Mouse (Mus musculus): ENCODE data around the gene Clasrp.
"Not testable (repeated sequence)": the region's sequence is repeated elsewhere in the genome, so short reads cannot be mapped to it uniquely, and the experiment has no call there.

Gene Clasrp

DNA sequence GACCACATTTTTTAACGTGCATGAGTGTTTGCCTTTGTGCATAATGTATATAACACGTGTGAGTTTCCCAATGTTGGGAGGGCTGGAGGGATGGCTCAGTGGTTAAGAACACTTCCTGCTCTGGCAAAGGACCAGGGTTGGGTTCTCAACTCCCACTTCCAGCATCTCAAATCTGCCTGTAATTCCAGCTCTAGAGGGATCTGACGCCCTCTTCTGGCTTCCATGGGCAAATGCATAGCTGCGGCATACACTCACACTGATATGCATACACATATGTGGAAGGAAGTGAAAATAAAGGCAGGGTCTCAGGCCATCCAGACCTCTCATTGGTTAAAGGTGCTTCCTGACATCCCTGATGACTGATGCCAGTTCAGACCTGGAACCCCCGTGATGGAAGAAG lies 3.0 kb upstream of the Clasrp start:
- no peak for DNase-seq

DNA sequence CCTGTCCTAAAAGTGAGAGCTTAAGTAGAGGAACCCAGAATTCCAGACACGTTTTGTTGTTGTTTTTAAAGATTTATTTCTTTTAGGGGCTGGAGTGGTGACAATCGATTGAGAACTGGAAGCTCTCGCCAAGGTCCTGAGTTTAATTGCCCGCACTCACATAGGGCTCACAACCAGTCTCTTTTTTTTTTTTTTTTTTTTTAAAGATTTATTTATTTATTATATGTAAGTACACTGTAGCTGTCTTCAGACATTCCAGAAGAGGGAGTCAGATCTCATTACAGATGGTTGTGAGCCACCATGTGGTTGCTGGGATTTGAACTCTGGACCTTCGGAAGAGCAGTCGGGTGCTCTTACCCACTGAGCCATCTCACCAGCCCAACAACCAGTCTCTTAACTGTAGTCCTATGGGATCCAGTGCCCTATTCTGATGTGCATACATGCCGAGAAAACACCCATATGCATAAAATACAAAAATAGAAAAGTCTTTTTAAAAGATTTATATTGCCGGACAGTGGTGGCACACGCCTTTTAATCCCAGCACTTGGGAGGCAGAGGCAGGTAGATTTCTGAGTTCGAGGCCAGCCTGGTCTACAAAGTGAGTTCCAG lies 424 bp upstream of the Clasrp start:
- DNase-seq, result not testable (repeated sequence)

DNA sequence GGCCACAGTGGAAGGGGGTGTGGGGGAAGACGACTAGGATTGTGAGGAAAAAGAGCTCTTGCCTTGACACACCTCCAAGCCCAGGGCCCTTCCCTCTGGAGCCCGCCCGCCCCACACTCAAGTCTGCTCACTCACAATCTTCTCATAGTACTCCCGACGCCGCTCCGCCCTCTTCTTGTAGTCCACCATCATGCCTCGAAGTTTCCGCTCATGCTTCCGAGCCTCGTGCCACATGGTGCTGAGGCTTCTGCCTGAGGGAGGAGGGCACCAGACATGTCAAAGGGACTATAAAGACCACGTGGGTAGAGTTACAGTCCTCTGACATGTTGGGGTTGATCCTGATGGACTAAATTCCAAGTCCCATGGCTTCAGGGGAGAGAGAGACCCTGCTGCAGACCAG lies 1.2 kb downstream of the Clasrp start:
- DNase-seq, result no peak

DNA sequence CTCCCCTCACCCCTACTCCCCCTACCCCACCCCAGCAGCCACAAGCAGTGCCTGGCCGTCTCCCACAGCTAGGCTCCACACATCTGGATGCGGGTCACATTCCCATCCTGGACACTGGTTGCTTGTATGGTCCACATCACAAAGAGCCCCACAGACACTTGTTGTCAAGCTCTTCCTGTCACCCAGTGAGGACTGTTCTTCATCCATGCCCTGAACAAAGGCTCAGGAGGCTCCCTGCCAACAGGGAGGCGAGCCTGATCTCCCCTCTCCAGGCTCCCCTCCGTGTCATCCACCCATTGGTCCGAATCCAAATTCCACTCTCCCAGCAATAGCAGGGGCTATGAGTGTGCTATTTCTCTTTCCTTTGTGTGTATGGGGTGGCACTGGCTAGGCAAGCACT lies 3.7 kb downstream of the Clasrp start:
- DNase-seq, result no peak

DNA sequence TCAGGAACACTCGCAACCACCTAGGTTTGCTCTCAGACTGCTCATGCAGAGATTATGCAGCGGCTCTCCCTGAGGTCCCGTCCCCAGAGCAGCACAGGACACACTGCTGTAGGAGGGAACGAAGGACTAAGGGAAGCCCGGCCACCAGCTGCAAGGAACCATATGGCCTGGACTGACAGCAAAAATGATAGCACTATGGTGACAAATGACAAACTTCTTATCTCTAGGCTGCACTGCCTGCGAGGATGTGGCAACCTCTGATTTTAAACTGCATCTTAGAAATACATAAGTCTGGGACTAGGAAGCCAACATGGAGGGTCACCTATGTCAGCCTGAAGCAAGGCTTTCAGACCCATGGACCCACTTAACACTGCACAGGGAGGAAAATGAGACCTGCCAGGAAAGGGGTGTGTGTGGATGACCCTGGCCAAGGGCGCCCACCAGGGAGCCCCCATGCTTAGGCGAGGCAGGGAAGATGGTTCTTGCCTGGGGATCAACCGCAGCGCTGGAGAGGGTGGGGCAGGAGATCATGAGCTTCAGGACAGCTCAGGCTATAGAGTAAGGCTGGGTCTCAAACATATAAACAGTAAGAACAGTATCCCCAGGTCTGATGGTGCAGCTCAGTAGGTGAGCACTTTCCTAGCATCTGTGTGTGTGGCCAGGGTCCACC lies 11.1 kb downstream of the Clasrp start:
- DNase-seq, result peak; percentile 38

DNA sequence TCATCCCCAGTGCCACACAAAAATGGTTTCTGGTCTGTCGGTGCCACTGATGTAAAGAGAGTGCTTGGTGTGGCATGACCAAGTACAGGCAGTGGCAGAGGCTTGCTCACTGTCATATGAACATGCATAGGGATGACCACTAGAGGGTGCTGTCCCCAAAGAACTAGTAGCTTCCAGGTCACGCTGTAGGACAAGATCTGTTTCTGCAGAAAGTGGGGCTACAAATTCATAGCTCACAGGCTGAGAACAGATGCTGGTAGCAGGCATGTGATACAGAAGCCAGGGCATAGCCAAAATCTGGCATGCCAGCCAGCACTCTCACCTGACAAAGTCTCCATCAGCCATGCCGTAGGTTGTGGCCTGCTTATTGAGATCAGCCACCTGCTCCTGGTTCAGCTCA lies 14.4 kb downstream of the Clasrp start:
- peak; percentile 76 for DNase-seq

DNA sequence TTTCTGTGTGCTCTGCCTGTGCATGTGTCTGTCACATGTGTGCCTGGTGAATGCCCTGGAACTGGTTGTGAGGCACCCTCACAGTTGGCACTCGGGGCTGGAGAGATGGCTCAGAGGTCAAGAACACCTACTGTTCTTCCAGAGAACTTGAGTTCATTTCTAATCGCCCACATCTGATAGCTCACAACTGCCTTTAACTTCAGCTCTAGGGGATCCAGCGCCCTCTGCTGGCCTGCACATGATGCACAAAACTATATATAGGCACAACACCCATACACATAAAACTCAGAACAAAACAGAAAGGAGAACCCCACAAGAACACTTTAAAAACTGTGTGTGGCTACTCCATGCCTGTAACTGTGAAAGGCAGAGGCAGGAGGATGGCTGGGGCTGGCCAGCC lies 15.1 kb downstream of the Clasrp start:
- DNase-seq, result peak; percentile 79

DNA sequence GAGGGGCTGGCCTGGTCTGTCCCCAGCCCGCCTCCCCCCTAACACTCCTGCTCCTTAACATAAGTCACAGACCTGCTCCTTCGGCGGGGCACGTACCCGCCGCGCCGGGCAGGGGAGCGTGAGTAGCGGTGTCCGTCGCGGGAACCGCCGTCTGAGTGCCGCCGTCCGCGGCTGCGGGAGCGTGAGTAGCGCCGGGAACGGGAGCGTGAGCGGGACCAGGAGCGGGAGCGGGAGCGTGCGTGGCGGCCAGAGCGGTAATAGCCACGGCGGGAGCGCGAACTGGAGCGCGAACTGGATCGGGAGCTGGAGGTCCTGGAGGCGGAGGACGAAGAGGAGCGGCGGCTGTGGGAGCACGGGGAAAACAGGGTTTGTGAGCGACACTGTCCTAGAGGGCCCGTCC lies 18.0 kb downstream of the Clasrp start:
- no peak for DNase-seq

DNA sequence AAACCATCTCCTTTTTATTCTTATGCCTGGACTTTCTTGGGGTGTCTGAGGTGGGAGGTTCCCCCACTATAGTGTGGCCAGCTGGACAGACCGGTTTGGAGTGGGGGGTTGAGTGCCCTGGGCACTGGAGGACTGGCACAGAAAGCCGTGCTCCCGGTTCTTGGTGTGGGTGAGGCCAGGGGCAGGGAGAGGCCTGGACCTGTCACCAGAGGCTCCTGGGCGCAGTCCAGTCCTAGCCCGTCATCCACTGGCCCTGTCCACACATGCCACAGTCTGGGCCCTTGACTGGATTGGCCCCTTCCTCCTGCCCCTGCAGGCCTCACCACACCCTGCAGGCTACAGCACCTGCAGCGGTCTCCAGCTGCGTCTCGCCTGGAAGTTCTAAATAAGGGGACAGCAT lies 23.7 kb downstream of the Clasrp start:
- no peak for DNase-seq

DNA sequence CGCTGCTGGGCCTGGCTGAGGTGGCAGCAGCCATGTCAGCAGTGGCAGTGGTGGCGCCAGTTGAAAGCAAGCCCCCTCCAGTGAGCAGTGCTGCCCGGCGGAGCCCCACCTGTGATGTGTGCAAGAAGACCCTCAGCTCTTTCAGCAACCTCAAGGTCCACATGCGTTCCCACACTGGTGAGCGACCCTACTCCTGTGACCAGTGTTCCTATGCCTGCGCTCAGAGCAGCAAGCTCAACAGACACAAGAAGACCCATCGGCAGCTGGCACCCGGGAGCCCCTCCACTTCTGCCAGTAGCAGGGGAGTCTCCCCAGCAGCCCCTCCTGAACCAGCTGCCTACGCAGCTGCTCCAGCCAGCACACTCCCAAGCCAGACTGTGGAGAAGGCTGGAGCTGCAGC lies 24.5 kb downstream of the Clasrp start:
- DNase-seq, result no peak

DNA sequence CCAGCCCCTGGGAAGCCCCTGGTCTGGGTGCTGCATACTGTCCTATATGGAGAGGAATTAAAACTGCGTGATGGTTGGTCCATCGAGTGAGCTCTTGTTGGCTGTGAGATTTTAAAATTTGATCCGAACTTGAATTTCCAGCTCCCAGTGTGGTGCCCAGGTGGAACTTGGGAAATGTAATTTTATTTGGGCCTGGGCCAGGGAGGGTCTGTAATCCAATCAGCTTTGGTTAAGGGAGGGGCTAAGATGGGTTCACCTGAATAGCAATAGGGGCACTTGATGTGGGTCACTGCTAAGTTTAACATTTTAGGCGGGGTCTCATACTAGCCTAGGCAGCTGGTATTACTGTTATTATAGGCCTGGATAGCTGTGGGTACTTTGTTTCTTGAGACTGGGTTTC lies 25.9 kb downstream of the Clasrp start:
- DNase-seq, result no peak

DNA sequence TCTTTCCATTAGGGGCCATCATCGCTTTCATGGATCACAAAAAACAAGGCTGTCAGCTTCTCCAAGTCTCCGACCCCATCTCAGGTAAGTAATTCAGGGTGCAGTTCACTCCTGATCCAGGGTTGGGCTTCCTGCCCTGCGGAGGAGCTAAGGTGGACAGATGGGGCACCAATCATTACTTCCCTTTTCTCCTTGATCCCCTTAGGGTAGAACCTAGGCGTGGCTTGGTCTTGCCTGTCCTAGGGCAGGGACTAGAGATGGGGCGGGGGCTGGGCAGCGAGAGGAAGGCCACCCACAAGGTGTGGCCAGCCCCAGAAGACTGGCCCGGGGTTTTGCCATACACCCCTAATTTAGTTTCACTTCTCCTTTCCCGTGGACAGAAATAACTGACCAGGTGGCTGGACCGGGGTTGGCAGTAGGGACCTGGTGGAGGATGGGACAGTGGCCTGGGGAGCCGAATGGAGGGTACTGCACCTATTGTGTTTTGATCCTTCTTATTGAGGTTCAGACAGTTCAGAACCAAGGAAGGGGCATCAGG lies 26.3 kb downstream of the Clasrp start:
- DNase-seq, result peak; percentile 60

DNA sequence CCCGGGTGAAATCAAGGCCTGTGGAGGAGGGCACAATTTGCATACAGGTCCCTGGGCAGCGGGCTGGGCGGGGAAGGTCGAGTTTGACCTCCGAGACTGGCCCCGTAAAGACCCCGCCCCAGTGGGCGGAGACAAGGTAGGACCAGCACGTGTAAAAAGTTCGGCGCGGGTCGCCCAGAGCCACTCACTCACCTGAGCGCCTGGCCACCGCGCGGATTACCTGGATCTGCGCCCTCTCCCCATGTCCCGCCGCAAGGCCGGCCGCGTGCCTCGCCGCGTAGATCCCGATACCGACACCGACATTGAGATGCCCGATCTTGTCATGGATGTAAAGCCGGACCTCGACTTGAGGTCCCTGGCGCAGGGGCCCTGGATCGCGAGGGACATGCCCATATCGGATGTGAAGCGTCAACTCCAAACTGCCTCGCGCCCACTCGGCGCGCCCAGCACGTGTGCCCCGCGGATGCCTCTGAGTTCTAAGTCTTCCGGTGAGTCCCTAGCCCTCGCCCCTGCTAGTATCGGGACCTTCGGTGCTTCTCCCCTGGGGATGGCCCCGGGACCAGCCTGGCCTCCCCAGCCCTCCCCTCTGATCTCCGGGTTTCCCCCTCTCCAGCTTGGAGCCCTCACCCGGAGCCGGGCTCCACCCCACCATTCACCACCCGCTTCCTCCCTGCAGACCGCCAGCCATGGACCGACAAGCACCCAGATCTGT lies 27.0 kb downstream of the Clasrp start, which contains the start of the genes Zfp296 and Gemin7:
Gene Zfp296 (plus strand): TSS at position 147 of the 712 bp plus-strand sequence.
Gene Gemin7 (minus strand): TSS at position 455 of the 712 bp plus-strand sequence.
- DNase-seq, result peak; percentile 76

DNA sequence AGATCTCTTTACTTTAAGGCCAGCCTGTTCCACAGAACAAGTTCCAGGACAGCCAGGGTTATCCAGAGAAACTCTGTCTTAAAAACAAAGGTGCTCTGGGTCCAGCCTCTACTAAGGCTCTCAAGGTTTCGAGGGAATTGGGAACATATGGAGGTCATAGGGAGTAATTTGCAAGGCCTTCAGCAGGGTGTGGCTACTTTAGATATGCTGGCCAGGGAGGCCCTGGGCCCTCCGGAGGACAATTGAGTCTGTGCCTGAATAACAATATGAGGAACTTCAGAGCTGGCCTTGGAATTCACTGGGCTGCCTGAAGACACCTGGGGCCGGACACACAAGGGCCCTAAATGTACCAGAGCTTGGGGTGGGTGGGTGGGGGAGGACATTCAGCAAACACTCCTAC lies 28.7 kb downstream of the Clasrp start:
- DNase-seq, result peak; percentile 37

DNA sequence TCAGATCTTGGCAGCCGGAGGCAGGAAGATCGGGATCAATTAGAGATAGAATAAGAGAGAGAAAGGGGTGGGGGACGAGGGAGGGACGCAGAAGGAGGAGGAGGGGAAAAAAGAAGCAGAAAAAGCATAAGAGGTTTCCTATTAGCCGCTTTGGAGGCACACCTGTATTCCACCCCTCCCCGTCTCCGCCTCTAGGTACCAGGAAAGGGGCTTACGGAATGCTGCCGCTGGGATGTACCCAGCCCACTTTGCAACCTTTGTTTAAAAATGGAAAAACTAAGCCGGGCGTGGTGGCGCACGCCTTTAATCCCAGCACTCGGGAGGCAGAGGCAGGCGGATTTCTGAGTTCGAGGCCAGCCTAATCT lies 30.5 kb downstream of the Clasrp start:
- no peak for DNase-seq

DNA sequence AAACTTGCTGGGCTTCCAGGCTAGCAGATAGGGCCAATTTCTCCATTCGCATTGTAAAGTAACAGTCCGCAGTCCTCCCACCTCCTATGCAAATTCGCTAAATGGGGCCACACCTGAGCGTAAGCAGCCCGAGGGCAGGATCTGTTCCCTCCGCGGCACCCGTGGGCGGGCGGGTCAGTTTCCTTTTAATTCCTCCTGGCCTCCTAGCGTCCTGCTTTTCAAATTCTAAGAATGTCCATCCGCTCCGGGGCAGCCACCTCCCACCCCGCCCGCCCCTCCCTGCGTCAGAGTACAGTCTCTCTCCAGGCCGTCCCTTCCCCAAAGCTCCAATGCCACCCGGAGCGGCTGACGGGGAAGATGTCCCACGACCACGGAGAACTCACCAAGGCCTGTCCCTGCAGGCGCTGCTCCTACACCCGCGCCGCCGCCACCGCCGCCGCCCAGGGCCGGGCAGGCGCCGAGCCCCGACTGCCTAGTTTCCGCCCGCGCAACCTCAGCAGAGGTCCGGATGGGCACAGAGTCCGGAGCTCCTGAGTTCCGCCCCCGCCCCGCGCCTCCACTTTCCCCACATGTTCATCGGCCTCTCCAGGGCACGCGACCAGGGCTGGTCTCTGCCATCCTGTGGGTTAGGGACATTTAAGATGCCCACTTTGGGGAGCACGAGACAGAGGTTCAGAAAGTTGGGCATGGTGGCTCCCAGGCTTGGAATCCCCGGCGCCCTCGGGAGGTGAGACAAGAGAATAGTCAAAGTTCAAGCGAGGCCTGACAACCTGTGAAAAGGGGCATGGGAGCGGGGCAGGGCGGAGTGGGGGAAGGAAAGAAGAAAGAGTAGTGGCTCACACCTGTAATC lies 31.1 kb downstream of the Clasrp start:
- DNase-seq, result peak; percentile 87

DNA sequence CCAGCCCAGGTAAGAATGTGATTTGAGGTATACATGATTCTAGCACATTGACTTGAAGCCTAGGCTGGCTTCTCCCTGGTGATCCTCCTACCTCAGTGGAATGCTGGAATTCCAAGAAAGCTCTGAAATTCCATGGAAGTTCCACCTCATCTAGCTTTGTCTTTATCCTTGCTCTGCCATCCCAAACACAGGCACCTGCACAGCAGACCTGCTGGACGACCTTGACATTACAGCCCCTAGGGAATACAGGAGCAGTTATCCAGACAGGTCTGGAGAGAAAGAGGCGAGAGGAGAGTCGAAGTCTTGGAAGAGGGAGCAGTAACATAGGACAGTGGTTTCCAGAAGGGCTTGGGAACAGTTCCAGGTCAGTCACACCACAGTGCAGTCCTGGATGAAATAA lies 34.6 kb downstream of the Clasrp start:
- no peak for DNase-seq

DNA sequence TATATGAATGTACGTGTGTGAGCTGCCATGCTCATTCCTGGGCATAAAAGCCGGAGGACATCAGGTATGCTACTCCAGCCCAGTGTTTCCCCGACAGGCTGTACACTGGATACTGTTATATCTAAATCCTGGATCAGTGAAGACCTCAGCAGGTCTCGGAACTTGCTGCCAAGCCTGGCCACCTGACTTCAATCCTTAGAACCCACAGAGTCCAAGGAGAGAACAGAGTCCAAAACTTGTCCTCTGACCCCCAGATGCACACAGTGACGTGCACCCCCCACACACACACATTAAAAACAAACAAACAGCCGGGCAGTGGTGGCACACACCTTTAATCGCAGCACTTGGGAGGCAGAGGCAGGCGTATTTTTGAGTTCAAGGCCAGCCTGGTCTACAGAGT lies 36.9 kb downstream of the Clasrp start:
- no peak for DNase-seq

DNA sequence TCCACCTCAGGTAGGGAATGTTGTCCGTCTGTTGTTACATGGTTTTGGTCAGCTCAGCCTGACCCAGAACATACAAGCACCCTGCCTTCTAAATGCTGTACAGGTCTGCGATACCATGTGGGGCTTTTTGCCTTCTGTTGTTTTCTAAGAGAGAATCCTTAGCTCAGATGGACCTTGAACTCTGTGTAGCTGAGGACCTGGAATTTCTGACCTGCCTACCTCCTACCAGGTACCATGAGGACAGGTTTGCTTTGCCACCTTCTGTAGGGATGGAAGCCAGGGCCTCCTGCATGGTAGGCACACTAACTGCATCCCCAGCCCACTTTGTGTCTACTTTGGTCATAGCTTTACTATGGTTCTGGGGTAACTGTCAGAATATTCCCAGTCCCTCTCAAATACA lies 38.5 kb downstream of the Clasrp start:
- DNase-seq, result no peak

DNA sequence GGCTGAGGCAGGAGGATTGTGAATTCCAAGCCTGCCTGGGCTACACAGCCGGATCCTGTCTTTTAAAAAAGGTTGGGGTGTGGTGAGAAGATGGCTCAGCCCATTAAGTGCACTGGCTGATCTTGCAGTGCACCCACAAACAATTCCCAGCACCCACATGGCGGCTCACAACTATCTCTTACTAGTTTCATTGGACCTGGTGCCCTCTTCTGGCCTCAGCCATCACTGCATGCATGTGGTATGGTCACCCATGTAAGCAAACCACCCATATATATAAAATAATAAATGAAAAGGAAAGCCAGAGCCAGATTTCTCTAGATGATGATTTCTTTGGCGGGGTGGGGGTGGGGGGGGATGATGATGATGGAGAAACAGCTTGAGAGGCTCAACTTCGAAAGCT lies 39.8 kb downstream of the Clasrp start:
- DNase-seq, result peak; percentile 38

DNA sequence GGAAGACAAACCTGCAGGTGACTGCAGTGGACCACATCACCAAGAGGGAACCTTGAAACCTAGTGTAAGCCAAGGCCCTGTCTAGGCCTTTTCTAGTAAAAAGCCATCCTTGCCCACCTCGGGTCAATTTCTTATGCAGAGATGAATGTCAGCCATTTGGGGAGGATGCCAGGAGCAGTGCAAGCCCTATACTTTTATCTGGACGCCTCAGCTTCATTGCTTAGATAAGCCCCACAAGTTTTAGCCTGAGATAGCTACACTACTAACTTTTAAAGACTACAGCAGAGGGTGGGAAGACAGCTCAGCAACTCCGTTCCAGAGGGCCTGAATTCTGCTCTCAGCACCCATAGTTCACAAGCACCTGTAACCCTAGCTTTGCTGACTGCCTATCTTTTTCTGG lies 40.4 kb downstream of the Clasrp start:
- DNase-seq, result peak; percentile 68

DNA sequence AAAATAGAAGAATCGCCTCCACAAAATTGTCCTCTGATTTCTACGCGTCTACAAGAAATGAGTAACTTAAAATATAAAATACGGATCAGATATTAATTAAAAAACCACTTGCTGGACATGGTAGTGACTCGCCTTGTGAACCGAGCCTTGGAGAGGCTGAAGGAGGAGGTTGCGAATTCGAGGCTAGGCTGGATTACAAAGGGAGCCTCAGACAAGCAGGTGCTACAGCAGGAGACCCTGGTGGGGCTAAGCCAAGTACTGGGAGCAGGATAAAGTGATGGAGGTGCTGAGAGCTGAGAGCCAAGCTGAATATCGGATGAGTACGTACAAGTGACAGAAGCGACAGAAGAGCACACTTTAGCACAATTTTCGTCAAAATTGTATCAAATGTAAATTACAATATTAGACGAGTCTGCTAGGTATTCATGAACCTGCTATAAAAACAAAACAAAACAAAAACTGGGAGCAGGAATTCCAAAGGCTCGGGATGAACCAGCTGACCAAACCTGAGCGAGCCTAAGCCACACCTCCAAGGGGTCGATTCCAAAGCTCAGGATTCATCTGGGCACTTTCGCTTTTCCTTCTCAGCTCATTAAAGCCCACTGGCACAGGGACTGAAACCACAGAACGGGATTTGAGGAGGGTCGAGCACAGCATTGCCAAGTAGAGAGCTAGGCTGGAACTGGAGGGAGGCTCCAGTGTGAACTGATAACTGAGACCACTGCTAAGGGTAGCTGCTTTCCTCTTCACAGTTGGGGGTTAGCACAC lies 41.5 kb downstream of the Clasrp start, which contains the start of gene Ppp1r37:
Gene Ppp1r37 (minus strand): TSS at position 434 of the 768 bp plus-strand sequence.
- peak; percentile 47 for DNase-seq

Data from liver (tissue).